Mouse (Mus musculus) hindbrain, embryonic 12.5 days (tissue): ENCODE results near the gene Ppm1l. TPM values are rescaled to one million over a fixed set of nuclear protein-coding genes. Genes with fewer than 3 reads are reported as not detected.
"Not testable (repeated sequence)": the region's sequence is repeated elsewhere in the genome, so short reads cannot be mapped to it uniquely, and the experiment has no call there.

Source experiments
- ATAC-seq: fragments of 200-750 bp; cut with Nextera tagmentation; 2 replicates; pipeline ENCODE4 v1.8.0; 2017; ENCODE audit warnings: moderate TSS enrichment; ENCODE audit not compliant: low FRiP score
- H3K27ac ChIP-seq: fragments of 300-500 bp; sonication (generic); 2 replicates; pipeline ENCODE4 v1.5.1; 2016; ENCODE audit warnings: mild to moderate bottlenecking
- H3K27me3 ChIP-seq: fragments of 300-500 bp; sonication (generic); 2 replicates; pipeline ENCODE4 v1.6.1; 2016; ENCODE audit warnings: mild to moderate bottlenecking
- H3K36me3 ChIP-seq: fragments of 300-500 bp; sonication (generic); 2 replicates; pipeline ENCODE4 v1.6.1; 2016; ENCODE audit warnings: mild to moderate bottlenecking
- H3K4me1 ChIP-seq: fragments of 300-500 bp; sonication (generic); 2 replicates; pipeline ENCODE4 v1.6.1; 2016
- H3K4me2 ChIP-seq: fragments of 300-500 bp; sonication (generic); replicated peaks from 2 replicates; pipeline ENCODE4 v1.6.1; 2016; ENCODE audit warnings: mild to moderate bottlenecking
- H3K4me3 ChIP-seq: fragments of 300-500 bp; sonication (generic); 2 replicates; pipeline ENCODE4 v1.5.1; 2016; ENCODE audit warnings: mild to moderate bottlenecking
- H3K9ac ChIP-seq: fragments of 300-500 bp; sonication (generic); 2 replicates; pipeline ENCODE4 v1.6.1; 2016; ENCODE audit warnings: mild to moderate bottlenecking, moderate library complexity
- H3K9me3 ChIP-seq: fragments of 300-500 bp; sonication (generic); replicated peaks from 2 replicates; pipeline ENCODE4 v1.6.1; 2016; ENCODE audit warnings: mild to moderate bottlenecking
- WGBS: fragments of 180-500 bp; shearing (Covaris S2); methylation state at CpG from one replicate; pipeline ENCODE4 v1.1.7; 2016; 5-methylcytosine and 5-hydroxymethylcytosine counted together
- polyA plus RNA-seq: library from polyadenylated mRNA; unstranded; fragments of >200 nt; fragmentation: Nextera tagmentation; extraction: Ambion mirVana; gene quantifications from 2 replicates; pipeline ENCODE4 v1.2.1, GENCODE M21; 2016

Gene Ppm1l
- polyA plus RNA-seq, 1 experiment from 2014 or later = 23.3 TPM

DNA sequence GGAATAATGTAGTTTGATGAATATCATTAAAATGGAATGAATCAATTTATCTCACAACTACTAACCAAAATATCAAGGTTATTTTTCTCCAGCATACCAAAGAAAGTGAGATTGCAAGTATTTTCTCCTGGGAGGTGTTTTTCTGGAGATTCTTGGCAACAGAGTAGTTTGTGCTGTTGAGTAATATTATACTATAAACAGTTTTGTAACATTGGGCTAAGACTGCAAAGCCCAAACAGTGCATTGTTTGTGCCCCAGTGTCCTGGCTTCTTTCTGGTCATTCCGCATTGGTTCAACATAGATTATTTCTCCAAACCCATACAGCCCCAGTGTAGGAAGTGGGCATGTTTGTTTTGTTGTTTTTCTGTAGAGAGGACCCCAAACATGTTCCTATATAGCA, 227.1 kb downstream of the Ppm1l start:
- whole genome bisulfite sequencing = 94% methylated on average over 1 of the region's 1 CpGs
- Histone ChIP-seq H3K36me3 (no peaks in the 10 kb centered on the region), H3K4me2 (no peak overlapping the region), H3K4me3 (no peak overlapping the region), H3K27ac (no peak overlapping the region), H3K27me3 (no peaks in the 10 kb centered on the region), H3K9me3 (no peaks in the 10 kb centered on the region), H3K4me1 (peaks cover 16% of the 10 kb centered on the region), H3K9ac (no peak overlapping the region)
- no peak for ATAC-seq

DNA sequence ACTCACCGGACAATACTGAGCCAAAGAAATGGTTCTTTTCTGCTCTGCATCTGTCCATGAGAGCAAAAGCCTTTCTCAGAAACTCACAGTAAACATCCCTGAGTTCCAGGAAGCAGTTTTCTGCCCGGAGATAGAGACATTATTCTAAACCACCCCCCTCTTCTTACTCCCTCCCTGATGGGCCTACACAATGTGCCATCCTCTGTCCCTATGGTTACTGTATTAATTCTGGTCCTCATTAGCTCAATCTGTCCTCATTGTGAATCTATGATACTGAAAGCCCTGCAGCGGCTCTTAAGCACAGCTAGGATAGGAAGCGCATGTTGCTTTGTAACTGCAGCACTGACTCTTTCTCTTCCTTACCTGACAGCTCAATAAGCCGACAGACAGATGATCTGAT, 228.4 kb downstream of the Ppm1l start:
- Histone ChIP-seq H3K27ac (peak overlapping the region; percentile 40), H3K4me3 (no peak overlapping the region), H3K9me3 (no peaks in the 10 kb centered on the region), H3K4me2 (no peak overlapping the region), H3K9ac (no peak overlapping the region), H3K36me3 (no peaks in the 10 kb centered on the region), H3K27me3 (no peaks in the 10 kb centered on the region), H3K4me1 (peaks cover 14% of the 10 kb centered on the region; the same call in 1 of the 2 replicates)
- WGBS = 73% methylated on average over 5 of the region's 5 CpGs
- peak; percentile 42; the same call in 1 of the 2 replicates for ATAC-seq

DNA sequence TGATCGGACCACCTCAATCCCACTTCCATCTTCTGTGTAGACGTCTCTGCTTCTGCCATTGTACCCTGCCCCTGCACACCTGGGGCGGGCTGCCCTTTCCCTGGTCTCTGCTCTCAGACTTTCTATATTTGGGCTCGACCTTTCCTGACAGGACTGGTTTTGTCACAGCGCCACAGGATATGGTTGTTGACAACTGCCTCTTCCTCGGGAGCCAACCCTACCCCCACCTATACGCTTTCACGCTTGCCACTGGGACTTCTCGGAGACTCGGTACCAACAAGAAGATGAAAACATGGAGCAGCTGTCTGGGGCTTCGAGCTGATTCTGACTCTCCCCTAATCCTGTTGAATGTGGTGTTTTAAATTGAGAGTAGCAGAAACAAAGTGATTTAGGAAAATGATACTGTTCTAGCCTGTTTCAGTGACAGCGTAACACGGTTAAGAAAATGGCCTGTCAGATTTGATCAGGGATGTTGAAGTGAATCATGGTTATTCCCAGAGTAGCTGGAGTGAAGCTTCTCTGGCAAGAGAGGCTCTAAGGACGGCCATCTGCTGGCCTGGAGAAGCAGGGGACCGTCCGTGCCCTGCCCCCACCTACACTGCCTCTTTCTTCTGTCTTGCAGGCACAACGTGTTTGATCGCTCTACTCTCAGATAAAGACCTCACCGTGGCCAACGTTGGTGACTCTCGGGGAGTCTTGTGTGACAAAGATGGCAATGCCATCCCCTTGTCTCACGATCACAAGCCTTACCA, 232.2 kb downstream of the Ppm1l start:
- Histone ChIP-seq H3K27ac (no peak overlapping the region), H3K4me3 (no peak overlapping the region), H3K9ac (no peak overlapping the region), H3K9me3 (no peaks in the 10 kb centered on the region), H3K27me3 (no peaks in the 10 kb centered on the region), H3K4me2 (no peak overlapping the region), H3K36me3 (peaks cover 10% of the 10 kb centered on the region), H3K4me1 (peaks cover 11% of the 10 kb centered on the region; the same call in 1 of the 2 replicates)
- 78% methylated on average over 22 of the region's 22 CpGs for WGBS
- ATAC-seq = no peak

DNA sequence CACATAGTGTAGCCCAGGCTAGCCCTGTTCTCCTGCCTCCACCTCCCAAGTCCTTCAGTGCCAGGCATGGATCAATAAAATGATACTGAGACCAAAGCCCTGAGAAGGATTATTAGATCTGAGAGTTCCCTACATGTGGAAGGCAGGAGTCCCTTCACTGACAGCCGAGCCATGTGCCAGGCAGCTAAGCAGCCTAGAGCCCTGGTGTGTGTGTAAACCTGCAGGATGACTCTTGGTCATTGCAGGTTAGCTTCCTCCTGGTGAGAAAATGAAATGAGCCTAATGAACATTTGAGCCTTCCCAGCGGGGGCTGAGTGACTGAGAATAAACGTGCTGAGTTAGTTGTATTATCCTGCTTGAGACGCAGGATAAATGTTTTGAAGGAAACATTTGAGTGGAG, 232.9 kb downstream of the Ppm1l start:
- Histone ChIP-seq H3K27me3 (no peaks in the 10 kb centered on the region), H3K9me3 (no peaks in the 10 kb centered on the region), H3K27ac (no peak overlapping the region), H3K4me3 (no peak overlapping the region), H3K36me3 (peaks cover 14% of the 10 kb centered on the region), H3K9ac (no peak overlapping the region), H3K4me1 (peaks cover 11% of the 10 kb centered on the region; the same call in 1 of the 2 replicates), H3K4me2 (no peak overlapping the region)
- WGBS = 78% methylated on average over 4 of the region's 4 CpGs
- ATAC-seq = no peak

DNA sequence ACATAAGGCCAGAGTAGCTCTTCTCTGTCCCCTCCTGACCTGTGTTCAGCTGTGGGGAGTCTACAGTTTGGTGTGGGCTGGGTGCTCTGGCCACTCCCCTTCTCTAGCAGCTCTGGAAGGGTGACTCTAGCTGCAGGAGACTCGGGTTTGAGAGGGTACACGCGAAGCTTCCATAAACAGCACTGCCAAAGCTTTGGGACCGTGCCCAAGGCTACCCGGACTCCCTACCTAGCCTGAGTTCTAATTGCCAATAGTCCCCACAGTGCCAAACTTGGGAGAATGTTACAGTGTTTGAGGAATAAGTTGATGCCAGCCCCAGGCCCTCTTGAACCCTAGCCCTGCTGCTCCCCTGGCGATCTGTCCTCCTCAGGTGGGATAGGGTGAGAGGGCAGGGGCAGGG, 238.8 kb downstream of the Ppm1l start:
- H3K27ac ChIP-seq = no peak overlapping the region
- no peak for ATAC-seq
- H3K4me2 ChIP-seq = no peak overlapping the region
- no peak overlapping the region for H3K4me3 ChIP-seq
- H3K9ac ChIP-seq = no peak overlapping the region
- H3K27me3 ChIP-seq = no peaks in the 10 kb centered on the region
- peaks cover 14% of the 10 kb centered on the region for H3K36me3 ChIP-seq
- 89% methylated on average over 6 of the region's 6 CpGs for WGBS
- H3K4me1 ChIP-seq = peaks cover 7% of the 10 kb centered on the region; the same call in 1 of the 2 replicates
- H3K9me3 ChIP-seq = no peaks in the 10 kb centered on the region

DNA sequence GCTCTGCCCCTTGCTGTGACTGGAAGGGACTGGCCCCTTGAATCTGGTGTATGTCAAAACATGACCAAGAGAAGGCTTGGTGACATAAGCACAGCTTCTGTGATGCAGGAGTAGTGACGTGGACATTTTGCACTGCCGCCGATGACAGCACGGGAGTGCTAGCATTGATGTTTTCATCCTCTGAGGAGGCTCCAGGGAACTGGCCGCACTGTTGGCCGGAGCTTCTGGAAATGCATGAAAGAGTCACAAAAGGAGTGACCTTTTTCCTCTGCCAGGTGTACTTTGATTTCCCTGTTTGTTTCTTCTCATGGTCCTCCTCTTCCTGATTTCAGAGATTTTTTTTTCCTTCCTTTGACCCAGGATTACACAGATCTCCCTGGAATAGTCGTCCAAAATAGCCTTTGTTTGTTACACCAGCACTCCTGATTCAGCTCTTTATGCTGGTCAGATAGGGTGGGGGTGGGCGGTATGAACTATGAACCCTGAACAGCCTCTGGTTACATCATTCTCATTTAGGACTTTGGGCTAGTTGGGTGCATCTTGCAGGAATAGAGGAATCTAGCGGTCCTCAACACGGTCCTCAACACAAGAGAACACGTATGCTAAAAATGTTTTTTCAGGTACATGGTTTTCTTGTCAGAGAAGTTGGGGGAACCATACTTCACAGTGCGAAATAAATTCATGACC, 239.6 kb downstream of the Ppm1l start:
- Histone ChIP-seq H3K27ac (no peak overlapping the region), H3K9me3 (no peaks in the 10 kb centered on the region), H3K27me3 (no peaks in the 10 kb centered on the region), H3K4me2 (no peak overlapping the region), H3K4me1 (peaks cover 7% of the 10 kb centered on the region; the same call in 1 of the 2 replicates), H3K36me3 (peaks cover 14% of the 10 kb centered on the region), H3K4me3 (no peak overlapping the region), H3K9ac (no peak overlapping the region)
- ATAC-seq = no peak
- 76% methylated on average over 12 of the region's 12 CpGs for WGBS

DNA sequence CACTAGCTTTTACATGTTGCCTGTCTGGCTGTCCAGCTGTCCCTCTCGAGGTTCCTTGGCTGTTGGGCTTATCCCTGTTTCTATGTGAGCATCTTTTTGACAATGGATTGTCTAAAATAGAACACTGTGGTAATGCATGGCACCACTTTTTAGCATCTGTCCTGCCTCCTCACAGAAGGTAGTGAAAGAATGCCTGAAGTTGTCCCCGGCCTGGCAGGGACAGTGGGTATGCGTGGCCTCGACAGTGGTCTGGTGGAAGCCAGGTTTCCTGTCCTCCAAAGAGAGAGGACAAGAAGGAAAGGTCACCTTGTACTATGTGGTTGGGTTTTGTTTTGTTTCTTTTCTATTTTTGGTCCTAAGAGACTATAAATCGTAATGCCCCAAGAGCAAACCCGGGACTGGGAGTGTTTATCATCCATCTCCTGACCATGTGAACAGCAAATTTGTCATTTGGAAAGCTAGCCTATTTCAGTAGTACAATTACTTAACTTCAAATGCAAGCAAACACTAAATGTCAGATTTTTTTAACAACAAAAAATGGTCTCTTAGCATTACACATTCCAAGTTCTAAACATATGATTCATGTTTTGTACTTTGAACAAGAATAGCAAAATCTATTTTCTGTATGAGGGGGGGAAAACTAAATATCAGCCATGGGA, 242.8 kb downstream of the Ppm1l start:
- H3K9me3 ChIP-seq = no peaks in the 10 kb centered on the region
- no peak for ATAC-seq

DNA sequence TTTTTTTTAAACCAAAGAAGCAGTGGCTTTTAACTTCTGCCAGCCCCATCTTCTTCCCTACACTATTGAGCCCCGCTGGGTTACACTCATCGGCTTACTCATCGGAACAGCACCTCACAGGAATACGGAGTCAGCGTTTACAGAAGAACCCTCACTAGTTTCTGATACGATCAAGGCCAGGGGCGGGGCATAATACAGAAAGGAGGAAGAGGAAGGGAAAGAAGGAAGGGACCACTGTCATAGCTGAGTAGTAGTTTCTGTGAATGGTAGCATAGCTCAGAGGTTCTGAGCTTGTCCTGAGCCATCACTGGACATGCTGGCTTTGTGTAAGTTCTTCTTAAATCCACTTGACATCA, 243.3 kb downstream of the Ppm1l start:
- H3K36me3 ChIP-seq = no peaks in the 10 kb centered on the region
- no peak for ATAC-seq
- H3K9ac ChIP-seq = no peak overlapping the region
- 93% methylated on average over 7 of the region's 7 CpGs for WGBS
- no peak overlapping the region for H3K4me2 ChIP-seq
- H3K27me3 ChIP-seq = no peaks in the 10 kb centered on the region
- no peak overlapping the region for H3K27ac ChIP-seq
- no peaks in the 10 kb centered on the region for H3K9me3 ChIP-seq
- H3K4me1 ChIP-seq = peaks cover 9% of the 10 kb centered on the region; the same call in 1 of the 2 replicates
- no peak overlapping the region for H3K4me3 ChIP-seq

More for the DNA sequence above, 242.8 kb downstream of the Ppm1l start:
- Histone ChIP-seq H3K9ac (no peak overlapping the region), H3K27ac (no peak overlapping the region), H3K4me1 (peaks cover 9% of the 10 kb centered on the region; the same call in 1 of the 2 replicates), H3K36me3 (no peaks in the 10 kb centered on the region), H3K27me3 (no peaks in the 10 kb centered on the region), H3K4me2 (no peak overlapping the region), H3K4me3 (no peak overlapping the region)
- 92% methylated on average over 6 of the region's 6 CpGs for WGBS

DNA sequence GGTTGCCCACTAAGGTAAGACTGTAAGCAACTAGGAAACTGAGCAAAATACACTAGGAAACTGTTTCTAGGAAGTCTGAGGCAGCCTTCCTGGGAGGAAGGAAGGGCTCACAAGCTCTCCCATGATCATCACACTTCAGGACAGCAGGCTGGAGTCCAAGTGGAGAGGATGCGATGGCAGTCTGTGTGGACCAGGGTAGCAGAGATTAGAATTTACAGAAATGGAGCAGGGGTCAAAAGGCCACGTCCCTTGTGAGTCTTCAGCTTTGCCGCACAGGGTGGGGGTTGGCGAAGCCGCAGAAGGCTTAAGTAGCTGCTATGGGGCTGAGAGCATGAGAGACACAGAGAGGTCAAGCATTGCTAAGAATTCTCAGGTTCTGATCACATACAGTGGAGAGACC, 245.0 kb downstream of the Ppm1l start:
- no peaks in the 10 kb centered on the region for H3K9me3 ChIP-seq
- H3K36me3 ChIP-seq = no peaks in the 10 kb centered on the region
- WGBS = 75% methylated on average over 5 of the region's 5 CpGs
- H3K27ac ChIP-seq = no peak overlapping the region
- H3K27me3 ChIP-seq = no peaks in the 10 kb centered on the region
- H3K9ac ChIP-seq = no peak overlapping the region
- H3K4me3 ChIP-seq = no peak overlapping the region
- ATAC-seq = no peak
- H3K4me2 ChIP-seq = no peak overlapping the region
- H3K4me1 ChIP-seq = 0 out of 2 replicates have a peak, but pooled peaks cover 2% of the 10 kb centered on the region

DNA sequence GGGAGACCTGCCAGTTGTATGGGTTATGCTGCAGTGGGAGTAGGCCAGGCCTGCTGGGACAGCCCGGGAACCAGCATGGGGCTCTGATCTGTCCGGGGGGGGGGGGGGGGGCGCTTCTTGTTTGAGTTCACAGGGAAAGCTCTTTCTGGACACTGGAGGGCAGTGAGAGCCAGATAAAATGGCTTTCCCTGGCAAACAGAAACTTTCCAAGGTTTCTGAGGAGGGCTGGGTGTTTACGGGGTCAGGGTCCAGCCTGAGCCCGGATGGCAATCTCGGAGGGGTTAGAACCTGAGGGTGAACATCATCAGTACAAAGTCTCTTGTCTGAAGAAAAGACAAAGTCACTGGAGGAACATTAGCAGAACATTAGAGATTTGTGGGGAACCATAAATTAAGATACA, 246.7 kb downstream of the Ppm1l start:
- 0 out of 2 replicates have a peak, but pooled peaks cover 2% of the 10 kb centered on the region for H3K4me1 ChIP-seq
- H3K27me3 ChIP-seq = no peaks in the 10 kb centered on the region
- 84% methylated on average over 4 of the region's 6 CpGs for WGBS
- no peaks in the 10 kb centered on the region for H3K36me3 ChIP-seq
- no peak for ATAC-seq
- H3K9me3 ChIP-seq = no peaks in the 10 kb centered on the region
- no peak overlapping the region for H3K4me3 ChIP-seq
- no peak overlapping the region for H3K9ac ChIP-seq
- H3K4me2 ChIP-seq = no peak overlapping the region
- H3K27ac ChIP-seq = no peak overlapping the region

DNA sequence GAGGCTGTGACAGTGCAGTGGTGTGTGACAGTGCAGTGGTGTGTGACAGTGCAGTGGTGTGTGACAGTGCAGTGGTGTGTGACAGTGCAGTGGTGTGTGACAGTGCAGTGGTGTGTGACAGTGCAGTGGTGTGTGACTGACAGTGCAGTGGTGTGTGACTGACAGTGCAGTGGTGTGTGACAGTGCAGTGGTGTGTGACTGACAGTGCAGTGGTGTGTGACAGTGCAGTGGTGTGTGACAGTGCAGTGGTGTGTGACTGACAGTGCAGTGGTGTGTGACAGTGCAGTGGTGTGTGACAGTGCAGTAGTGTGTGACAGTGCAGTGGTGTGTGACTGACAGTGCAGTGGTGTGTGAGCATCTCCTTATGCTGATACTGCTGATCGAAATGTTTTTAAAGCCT, 248.9 kb downstream of the Ppm1l start:
- H3K36me3 ChIP-seq, H3K4me1 ChIP-seq, H3K9ac ChIP-seq, H3K4me2 ChIP-seq, H3K27ac ChIP-seq, H3K4me3 ChIP-seq, ATAC-seq, H3K27me3 ChIP-seq, H3K9me3 ChIP-seq: not testable (repeated sequence)
- WGBS = 89% methylated on average over 1 of the region's 1 CpGs

DNA sequence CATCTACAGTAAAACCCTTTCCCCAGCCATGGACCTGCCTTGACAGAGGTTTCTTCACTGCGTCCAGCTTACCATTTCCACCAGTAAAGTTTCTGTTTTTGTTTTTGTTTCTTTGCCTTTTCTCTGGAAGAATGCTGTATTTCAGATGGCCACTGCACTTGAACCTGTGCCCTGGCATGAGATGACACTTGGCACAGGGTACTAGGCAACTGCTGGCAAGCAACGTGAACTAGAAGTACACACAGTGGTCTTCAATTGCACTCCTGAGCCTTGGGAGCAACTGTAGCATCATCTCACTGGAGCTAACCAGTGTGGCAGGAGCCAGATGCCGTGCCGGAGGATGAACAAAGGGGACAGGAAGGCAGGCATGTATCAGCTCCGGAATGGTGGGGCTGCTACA, 255.9 kb downstream of the Ppm1l start:
- no peak for ATAC-seq
- Histone ChIP-seq H3K27ac (no peak overlapping the region), H3K4me1 (no peaks in the 10 kb centered on the region), H3K9ac (no peak overlapping the region), H3K4me2 (no peak overlapping the region), H3K27me3 (no peaks in the 10 kb centered on the region), H3K9me3 (no peaks in the 10 kb centered on the region), H3K4me3 (no peak overlapping the region), H3K36me3 (peaks cover 26% of the 10 kb centered on the region)
- WGBS = 95% methylated on average over 5 of the region's 5 CpGs
